Mouse (Mus musculus): ENCODE results near the gene Bpifa3.
A peak's percentile ranks its signal among the peaks of the same experiment; 100 is the strongest.
"Not testable (repeated sequence)": the region's sequence is repeated elsewhere in the genome, so short reads cannot be mapped to it uniquely, and the experiment has no call there.

The Bpifa3 gene

DNA sequence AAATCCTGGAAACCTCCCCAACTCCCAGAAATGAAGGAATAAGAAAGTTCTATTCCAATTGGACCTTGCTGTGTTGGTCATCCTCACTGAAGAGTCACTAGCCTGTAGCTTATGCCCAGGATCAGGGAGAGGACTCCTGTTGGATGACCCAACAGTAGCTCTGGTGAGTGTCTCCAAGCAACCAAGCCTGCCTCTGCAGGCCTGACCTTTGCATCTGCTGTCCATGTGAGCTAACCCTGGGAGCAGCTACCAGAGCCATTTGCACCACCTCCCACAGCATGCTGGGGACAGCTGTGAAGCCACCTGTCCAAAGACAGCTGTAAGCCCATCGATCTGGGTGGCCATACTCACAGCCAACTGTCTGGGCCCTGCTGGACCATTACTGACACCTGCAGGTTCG lies at the start of gene Bpifa3:
Bpifa3 (plus strand) TSS at position 217 of the 400 bp plus-strand sequence.
- no peak for DNase-seq

- DNase-seq: peak; percentile 1
Measured at GRCm38 (mm10) chr2:154097734-154098133, 32.4 kb upstream of the Bpifa3 start.

DNA sequence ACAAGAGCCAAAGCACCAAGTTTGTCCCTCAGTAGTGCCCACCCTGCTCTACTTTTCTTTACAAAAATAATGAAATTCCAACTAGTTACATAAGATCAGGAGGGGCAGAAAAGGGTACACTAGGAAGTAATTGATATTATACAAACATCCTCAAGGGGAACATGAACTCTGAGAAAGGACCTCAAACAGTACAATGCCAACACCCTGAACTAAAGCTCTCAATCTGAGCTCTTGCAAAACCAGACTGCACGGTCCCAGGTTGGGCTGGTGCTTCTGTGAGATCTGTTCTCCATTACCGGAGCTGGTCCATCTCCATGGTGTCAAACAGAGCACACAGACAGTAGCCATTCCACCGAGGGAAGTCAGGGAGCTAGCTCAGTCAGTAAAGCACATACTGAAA lies 12.8 kb upstream of the Bpifa3 start:
- no peak for DNase-seq

GRCm38 (mm10) chr2:154142580-154142979 lies 12.4 kb downstream of the Bpifa3 start, which contains the start of gene Bpifa1:
TSS of gene Bpifa1 (plus strand) at chr2:154142880.
- DNase-seq: no peak

DNA sequence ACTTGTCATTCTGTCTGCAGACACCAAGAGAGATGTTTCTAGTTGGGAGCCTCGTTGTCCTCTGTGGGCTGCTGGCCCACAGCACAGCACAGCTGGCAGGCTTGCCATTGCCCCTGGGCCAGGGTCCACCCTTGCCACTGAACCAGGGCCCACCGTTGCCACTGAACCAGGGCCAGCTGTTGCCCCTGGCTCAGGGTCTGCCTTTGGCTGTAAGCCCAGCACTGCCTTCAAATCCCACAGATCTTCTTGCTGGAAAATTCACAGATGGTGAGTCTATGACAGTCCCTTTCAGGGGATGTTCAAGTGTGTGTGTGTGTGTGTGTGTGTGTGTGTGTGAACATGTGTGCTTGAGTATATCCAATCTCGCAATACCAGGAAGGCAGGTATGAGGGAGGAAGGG lies 13.6 kb downstream of the Bpifa3 start:
- DNase-seq: no peak

- no peak for DNase-seq
Measured at GRCm38 (mm10) chr2:154147496-154147895, 17.4 kb downstream of the Bpifa3 start.

DNA sequence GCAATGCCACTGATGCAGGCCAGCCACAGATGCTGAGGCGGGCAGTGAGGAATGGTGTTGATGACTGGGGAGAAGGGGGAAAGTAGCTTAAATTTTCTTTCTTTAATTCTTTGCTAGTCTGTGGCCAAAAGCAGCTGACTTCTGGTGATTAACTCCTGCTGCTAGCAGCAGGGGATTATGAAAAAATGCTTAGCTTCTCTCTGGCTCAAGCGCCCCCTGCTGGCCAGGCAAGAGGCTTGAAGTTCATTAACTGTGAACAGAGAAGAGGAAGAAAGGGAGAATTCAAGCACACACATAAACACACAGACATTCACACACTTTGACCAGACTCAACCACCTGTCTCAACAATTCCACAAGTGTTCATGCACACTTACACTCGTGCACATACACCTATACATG lies 28.3 kb downstream of the Bpifa3 start:
- peak; percentile 12 for DNase-seq

DNA sequence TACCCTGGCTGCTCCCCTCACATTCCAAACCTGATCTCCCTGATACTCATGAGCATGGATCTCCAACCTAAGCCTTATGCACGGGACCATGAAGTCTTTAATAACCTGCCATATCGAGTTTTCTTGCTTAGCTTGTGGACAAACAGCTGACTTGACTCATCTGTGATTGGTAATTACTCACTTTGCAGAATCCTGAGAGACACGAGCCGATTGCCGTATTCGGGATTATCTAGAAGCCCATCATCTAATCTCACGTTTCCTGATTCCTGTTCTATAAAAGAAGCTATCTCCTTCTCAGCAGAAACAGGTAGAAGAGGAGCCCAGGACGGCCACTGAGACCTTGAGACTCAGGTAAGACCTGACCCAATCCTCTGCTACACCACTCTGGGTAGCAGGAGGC lies 32.2 kb downstream of the Bpifa3 start, which contains the start of gene Bpifa5:
Bpifa5 (plus strand) TSS at position 301 of the 400 bp plus-strand sequence.
- no peak for DNase-seq

DNA sequence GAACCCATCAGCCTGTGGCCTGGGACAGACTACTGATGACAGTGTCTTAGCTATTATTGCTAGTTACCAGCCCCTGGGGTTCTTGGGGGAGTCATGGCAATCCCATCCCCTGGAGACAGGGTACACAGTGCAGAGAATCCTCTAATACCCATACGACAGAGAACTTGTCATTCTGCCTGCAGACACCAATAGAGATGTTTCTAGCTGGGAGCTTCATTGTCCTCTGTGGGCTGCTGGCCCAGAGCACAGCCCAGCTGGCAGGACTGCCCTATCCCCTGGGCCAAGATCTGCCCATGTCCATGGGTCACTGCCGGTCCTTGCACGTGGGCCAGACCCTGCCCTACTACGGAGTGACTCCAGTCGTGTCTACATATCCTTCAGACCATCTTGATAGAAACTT lies 33.2 kb downstream of the Bpifa3 start:
- no peak for DNase-seq

- DNase-seq: peak; percentile 66
Measured at GRCm38 (mm10) chr2:154169172-154169571, 39.0 kb downstream of the Bpifa3 start.

GRCm38 (mm10) chr2:154171621-154172020 lies 41.5 kb downstream of the Bpifa3 start:
- no peak for DNase-seq

GRCm38 (mm10) chr2:154173313-154173712 lies 43.2 kb downstream of the Bpifa3 start:
- DNase-seq: peak; percentile 31

DNA sequence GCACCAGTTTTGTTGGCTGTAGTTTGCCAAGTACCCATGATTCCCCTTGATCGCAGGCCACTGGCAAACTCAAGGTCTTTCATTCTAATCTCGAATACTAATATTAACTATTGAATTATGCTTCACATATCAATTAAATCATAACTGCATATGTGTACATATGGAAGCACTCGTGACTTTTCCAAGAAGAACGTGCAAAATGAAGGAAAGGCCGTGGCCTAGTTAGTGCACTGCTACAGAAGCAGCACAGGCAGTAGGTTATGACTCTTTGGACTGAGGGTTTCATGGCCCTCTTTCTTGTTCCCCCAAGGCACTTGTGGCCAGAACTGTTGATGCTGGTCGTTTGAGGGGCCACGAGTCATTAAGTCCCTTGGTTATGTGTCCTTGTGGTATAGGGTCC lies 51.8 kb downstream of the Bpifa3 start:
- not testable (repeated sequence) for DNase-seq

DNA sequence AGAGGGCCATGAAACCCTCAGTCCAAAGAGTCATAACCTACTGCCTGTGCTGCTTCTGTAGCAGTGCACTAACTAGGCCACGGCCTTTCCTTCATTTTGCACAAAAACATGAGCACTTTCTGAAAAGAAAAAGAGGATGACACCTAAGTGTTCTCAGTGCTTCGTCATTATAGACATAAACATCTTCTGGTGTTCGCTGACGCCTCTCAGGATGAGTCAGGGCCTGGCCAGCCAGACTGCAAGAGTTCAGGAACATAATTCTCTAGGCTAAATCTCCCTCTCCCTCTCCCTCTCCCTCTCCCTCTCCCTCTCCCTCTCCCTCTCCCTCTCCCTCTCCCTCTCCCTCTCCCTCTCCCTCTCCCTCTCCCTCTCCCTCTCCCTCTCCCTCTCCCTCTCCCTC lies 52.9 kb downstream of the Bpifa3 start:
- DNase-seq: not testable (repeated sequence)

GRCm38 (mm10) chr2:154185319-154185718 lies 55.2 kb downstream of the Bpifa3 start:
- DNase-seq: no peak

GRCm38 (mm10) chr2:154185748-154186147 lies 55.6 kb downstream of the Bpifa3 start:
- no peak for DNase-seq

- DNase-seq: peak; percentile 11
Measured at GRCm38 (mm10) chr2:154187468-154187867, 57.3 kb downstream of the Bpifa3 start.
